25 mouse cellular contexts compared by ENCODE assay signal in genomic region chr9:54860526-54860925, GRCm38 (mm10). TPM values are rescaled to one million over a fixed set of nuclear protein-coding genes. Genes with fewer than 3 reads are reported as not detected.
DNase-seq lines count a peak whose midpoint lies in the region; ATAC-seq and TF ChIP-seq lines count a peak whose summit lies in the region.
"Had no signal": no experiment of that assay in that cellular context is flagged by ENCODE, and none has a peak within 500 bp of the region (broad histone marks: within the 10 kb centered on the region; RNA-seq: fewer than 3 reads in every experiment).

No protein-coding gene starts in this region.

- peaks cover 8% of the 10 kb centered on the region for H3K4me1 ChIP-seq in intestine, embryonic 16.5 days (ENCODE audit: control insufficient read depth, insufficient read depth, low read length)
- H3K4me1 ChIP-seq in intestine, embryonic 15.5 days (replicated peaks), result peaks cover 5% of the 10 kb centered on the region; the same call in 1 of the 2 replicates
- H3K4me1 ChIP-seq in liver, postnatal 0 days (ENCODE audit: insufficient read depth), result peaks cover 24% of the 10 kb centered on the region
- H3K4me1 ChIP-seq in intestine, postnatal 0 days (replicated peaks; ENCODE audit: control insufficient read depth, insufficient read depth, low read length), result no peaks in the 10 kb centered on the region; the same call in 1 of the 2 replicates
- H3K4me1 ChIP-seq in hindbrain, embryonic 10.5 days (replicated peaks), result peaks cover 32% of the 10 kb centered on the region

- H3K27ac ChIP-seq in intestine, embryonic 16.5 days (ENCODE audit: low read length), result no peak overlapping the region
- no peak overlapping the region for H3K27ac ChIP-seq in intestine, embryonic 15.5 days
- H3K27ac ChIP-seq in liver, postnatal 0 days (ENCODE audit: low read depth), result peak overlapping the region; percentile 97
- H3K27ac ChIP-seq in intestine, postnatal 0 days (ENCODE audit: low read depth, low read length), result peak overlapping the region; percentile 83; the same call in 1 of the 2 replicates
- no peak overlapping the region for H3K27ac ChIP-seq in hindbrain, embryonic 10.5 days
- H3K27ac ChIP-seq: embryonic facial prominence, embryonic 13.5 days; heart, adult 2 months; heart, embryonic 10.5 days; heart, embryonic 13.5 days; hindbrain, embryonic 13.5 days had no signal

- H3K4me3 ChIP-seq in intestine, embryonic 16.5 days (ENCODE audit: low read length), result no peak overlapping the region
- H3K4me3 ChIP-seq in intestine, embryonic 15.5 days (replicated peaks), result no peak overlapping the region
- H3K4me3 ChIP-seq in liver, postnatal 0 days (ENCODE audit: low read depth, low read length), result no peak overlapping the region
- H3K4me3 ChIP-seq in intestine, postnatal 0 days (ENCODE audit: low read depth, low read length), result no peak overlapping the region
- H3K4me3 ChIP-seq in hindbrain, embryonic 10.5 days, result no peak overlapping the region
- H3K4me3 ChIP-seq: embryonic facial prominence, embryonic 10.5 days; embryonic facial prominence, embryonic 13.5 days; erythroblast, embryonic 14.5 days; heart, adult 2 months; heart, embryonic 10.5 days; heart, embryonic 13.5 days; hindbrain, embryonic 13.5 days had no signal

- H3K9me3 ChIP-seq in intestine, embryonic 16.5 days (ENCODE audit: control insufficient read depth, low read length), result no peaks in the 10 kb centered on the region
- H3K9me3 ChIP-seq in intestine, embryonic 15.5 days, result no peaks in the 10 kb centered on the region
- no peaks in the 10 kb centered on the region for H3K9me3 ChIP-seq in liver, postnatal 0 days (ENCODE audit: low read length)
- no peaks in the 10 kb centered on the region for H3K9me3 ChIP-seq in intestine, postnatal 0 days (ENCODE audit: control insufficient read depth)
- H3K9me3 ChIP-seq in hindbrain, embryonic 10.5 days, result no peaks in the 10 kb centered on the region
- H3K9me3 ChIP-seq: embryonic facial prominence, embryonic 10.5 days; embryonic facial prominence, embryonic 13.5 days; heart, embryonic 10.5 days; heart, embryonic 13.5 days; hindbrain, embryonic 13.5 days had no signal

- H3K36me3 ChIP-seq in intestine, embryonic 16.5 days (ENCODE audit: control insufficient read depth, insufficient read depth, low read length), result no peaks in the 10 kb centered on the region
- H3K36me3 ChIP-seq in intestine, embryonic 15.5 days, result no peaks in the 10 kb centered on the region
- peaks cover 4% of the 10 kb centered on the region for H3K36me3 ChIP-seq in liver, postnatal 0 days (replicated peaks; ENCODE audit: insufficient read depth, low read length)
- no peaks in the 10 kb centered on the region for H3K36me3 ChIP-seq in intestine, postnatal 0 days (ENCODE audit: control insufficient read depth, insufficient read depth)
- peaks cover 8% of the 10 kb centered on the region for H3K36me3 ChIP-seq in hindbrain, embryonic 10.5 days

- DNase-seq in liver, postnatal 0 days, result peak; percentile 17
- DNase-seq in liver, result no peak
- DNase-seq in yolk sac, embryonic 10.5 days (ENCODE audit: low spot score), result peak; percentile 41
- no peak for DNase-seq in hindbrain, embryonic 10.5 days (ENCODE audit: low spot score)
- DNase-seq: adrenal gland, adult 8-10 months; adrenal gland, postnatal 25 days; cerebellum, adult 11-12 months; cerebellum, adult 8-10 months; cerebellum, postnatal 10 days; cerebellum, postnatal 36 days; gastrocnemius, postnatal 10 days; gastrocnemius, postnatal 36 days; heart, adult 2 months had no signal

- H3K27me3 ChIP-seq in intestine, embryonic 16.5 days (replicated peaks; ENCODE audit: control insufficient read depth, insufficient read depth, low read length), result no peaks in the 10 kb centered on the region
- no peaks in the 10 kb centered on the region for H3K27me3 ChIP-seq in intestine, embryonic 15.5 days (replicated peaks)
- H3K27me3 ChIP-seq in liver, postnatal 0 days (ENCODE audit: insufficient read depth, low read length), result no peaks in the 10 kb centered on the region
- H3K27me3 ChIP-seq in intestine, postnatal 0 days (replicated peaks; ENCODE audit: control insufficient read depth, insufficient read depth, low read length), result no peaks in the 10 kb centered on the region
- H3K27me3 ChIP-seq in hindbrain, embryonic 10.5 days (ENCODE audit: insufficient read depth, poor library complexity, severe bottlenecking), result no peaks in the 10 kb centered on the region
- H3K27me3 ChIP-seq: embryonic facial prominence, embryonic 13.5 days; heart, embryonic 13.5 days; hindbrain, embryonic 13.5 days had no signal

- TF ChIP-seq CTCF in liver, postnatal 0 days (IDR thresholded peaks at IDR 0.05; ENCODE audit: low read depth), result no peak
- TF ChIP-seq CTCF in intestine, postnatal 0 days (IDR thresholded peaks at IDR 0.05; ENCODE audit: low read depth), result no peak

- no peak overlapping the region for H3K4me2 ChIP-seq in intestine, embryonic 16.5 days (ENCODE audit: low read depth, low read length)
- H3K4me2 ChIP-seq in intestine, embryonic 15.5 days (replicated peaks), result no peak overlapping the region
- no peak overlapping the region for H3K4me2 ChIP-seq in liver, postnatal 0 days (ENCODE audit: low read depth, low read length)
- H3K4me2 ChIP-seq in intestine, postnatal 0 days (replicated peaks; ENCODE audit: low read depth), result no peak overlapping the region
- H3K4me2 ChIP-seq: embryonic facial prominence, embryonic 13.5 days; heart, embryonic 13.5 days; hindbrain, embryonic 13.5 days had no signal

- peak; percentile 81 for TF ChIP-seq EP300 in liver, postnatal 0 days (IDR thresholded peaks at IDR 0.05; ENCODE audit: low read depth)

- 76% methylated on average over 7 of the region's 7 CpGs for WGBS in intestine, embryonic 16.5 days
- WGBS in intestine, embryonic 15.5 days, result 72% methylated on average over 7 of the region's 7 CpGs
- 61% methylated on average over 7 of the region's 7 CpGs for WGBS in liver, postnatal 0 days (ENCODE audit: insufficient replicate concordance)
- WGBS in intestine, postnatal 0 days, result 45% methylated on average over 7 of the region's 7 CpGs
- WGBS in hindbrain, embryonic 10.5 days, result 94% methylated on average over 7 of the region's 7 CpGs

- peak overlapping the region; percentile 11; the same call in 1 of the 2 replicates for H3K9ac ChIP-seq in intestine, embryonic 16.5 days (ENCODE audit: low read depth, low read length)
- no peak overlapping the region for H3K9ac ChIP-seq in intestine, embryonic 15.5 days
- H3K9ac ChIP-seq in liver, postnatal 0 days (replicated peaks), result no peak overlapping the region
- no peak overlapping the region for H3K9ac ChIP-seq in intestine, postnatal 0 days (ENCODE audit: low read depth, low read length)
- H3K9ac ChIP-seq: embryonic facial prominence, embryonic 13.5 days; heart, embryonic 13.5 days; hindbrain, embryonic 13.5 days had no signal

- no peak for ATAC-seq in intestine, embryonic 16.5 days
- ATAC-seq in intestine, embryonic 15.5 days, result no peak
- ATAC-seq in liver, postnatal 0 days, result peak; percentile 28
- ATAC-seq in intestine, postnatal 0 days, result peak; percentile 32
- ATAC-seq: activated CD4-positive, CD25-positive, alpha-beta regulatory T cell, adult 4 months; forebrain, embryonic 16.5 days; hindbrain, embryonic 16.5 days had no signal

RNA-seq across cellular contexts. Expression of gene Ireb2, which starts 3.1 kb away (rescaled TPM):
- polyA plus RNA-seq in intestine, embryonic 16.5 days (2015; fragmentation: Nextera tagmentation; extraction: Ambion mirVana), result 21.0 and 23.1 TPM in 2 replicates
- 24.1 and 27.8 TPM in 2 replicates for polyA plus RNA-seq in intestine, embryonic 15.5 days (2015; fragmentation: Nextera tagmentation; extraction: Ambion mirVana)
- 6.5 and 7.5 TPM in 2 replicates for polyA plus RNA-seq in liver, postnatal 0 days (2015; fragmentation: Nextera tagmentation; extraction: Ambion mirVana)
- 17.7 and 19.6 TPM in 2 replicates for polyA plus RNA-seq in intestine, postnatal 0 days (2015; fragmentation: Nextera tagmentation; extraction: Ambion mirVana)
- polyA plus RNA-seq in hindbrain, embryonic 10.5 days (2016; fragmentation: Nextera tagmentation; extraction: Ambion mirVana), result 41.6 and 44.1 TPM in 2 replicates

RNA-seq across cellular contexts. Expression of gene Hykk, which starts 56.6 kb away (rescaled TPM):
- polyA plus RNA-seq in intestine, embryonic 16.5 days (2015; fragmentation: Nextera tagmentation; extraction: Ambion mirVana), result 2.5 and 2.7 TPM in 2 replicates
- 2.4 and 2.6 TPM in 2 replicates for polyA plus RNA-seq in intestine, embryonic 15.5 days (2015; fragmentation: Nextera tagmentation; extraction: Ambion mirVana)
- polyA plus RNA-seq in liver, postnatal 0 days (2015; fragmentation: Nextera tagmentation; extraction: Ambion mirVana), result 13.7 and 14.0 TPM in 2 replicates
- polyA plus RNA-seq in intestine, postnatal 0 days (2015; fragmentation: Nextera tagmentation; extraction: Ambion mirVana), result 1.1 and 1.2 TPM in 2 replicates
- polyA plus RNA-seq in hindbrain, embryonic 10.5 days (2016; fragmentation: Nextera tagmentation; extraction: Ambion mirVana), result 4.6 and 4.7 TPM in 2 replicates

Comparison
In these comparisons a context has a peak if more than half of its experiments do, and no peak if none do; other contexts are left out.
1. ATAC-seq: peak in liver, postnatal 0 days (single experiment) and intestine, postnatal 0 days (single experiment); none in intestine, embryonic 16.5 days (single experiment) and intestine, embryonic 15.5 days (single experiment).
2. H3K27ac ChIP-seq: peak in liver, postnatal 0 days (single experiment) and intestine, postnatal 0 days (single experiment); none in intestine, embryonic 16.5 days (single experiment), intestine, embryonic 15.5 days (single experiment) and hindbrain, embryonic 10.5 days (single experiment).
3. DNase-seq: peak in liver, postnatal 0 days (single experiment) and yolk sac, embryonic 10.5 days (single experiment); none in liver (single experiment) and hindbrain, embryonic 10.5 days (single experiment).